Comparison of ENCODE assay signal across 8 mouse cellular contexts in genomic region chr7:144938661-144939343, GRCm38 (mm10). TPM values are rescaled to one million over a fixed set of nuclear protein-coding genes. Genes with fewer than 3 reads are reported as not detected.
A peak's percentile ranks its signal among the peaks of the same experiment; 100 is the strongest.
DNase-seq lines count a peak whose midpoint lies in the region; ATAC-seq lines count a peak whose summit lies in the region.

No protein-coding gene starts in this region.

- WGBS in heart, embryonic 12.5 days: under 1% methylated on average over 32 of the region's 32 CpGs
- WGBS in midbrain, embryonic 16.5 days: under 1% methylated on average over 32 of the region's 32 CpGs

- peak overlapping the region; percentile 67 for H3K4me3 ChIP-seq in heart, embryonic 12.5 days
- peak overlapping the region; percentile 48 for H3K4me3 ChIP-seq in midbrain, embryonic 16.5 days (ENCODE audit: low read depth, low read length)

- H3K36me3 ChIP-seq in heart, embryonic 12.5 days: peaks cover 35% of the 10 kb centered on the region
- H3K36me3 ChIP-seq in midbrain, embryonic 16.5 days (ENCODE audit: control insufficient read depth, insufficient read depth, low read length): no peaks in the 10 kb centered on the region

- H3K4me1 ChIP-seq in heart, embryonic 12.5 days (replicated peaks): peaks cover 42% of the 10 kb centered on the region
- H3K4me1 ChIP-seq in midbrain, embryonic 16.5 days (ENCODE audit: control insufficient read depth, insufficient read depth, low read length): peaks cover 56% of the 10 kb centered on the region

- H3K27me3 ChIP-seq in heart, embryonic 12.5 days (replicated peaks): no peaks in the 10 kb centered on the region
- peaks cover 42% of the 10 kb centered on the region for H3K27me3 ChIP-seq in midbrain, embryonic 16.5 days (ENCODE audit: control insufficient read depth, insufficient read depth, low read depth, low read length)

- no peaks in the 10 kb centered on the region for H3K9me3 ChIP-seq in heart, embryonic 12.5 days (replicated peaks)
- no peaks in the 10 kb centered on the region for H3K9me3 ChIP-seq in midbrain, embryonic 16.5 days (replicated peaks; ENCODE audit: control insufficient read depth, low read length, poor library complexity, severe bottlenecking)

- DNase-seq in cerebellum, adult 9-10 months: peak; percentile 25
- DNase-seq in cerebellum, adult 18-20 months: no peak
- peak; percentile 62 for DNase-seq in Muller cell, postnatal 12 days (ENCODE audit: inconsistent ontology term)
- DNase-seq in kidney, postnatal 14 days: peak; percentile 22
- DNase-seq in T-cell, adult 2 months (ENCODE audit: low spot score): no peak
- DNase-seq in frontal cortex, postnatal 25 days (ENCODE audit: low spot score in 2 of 2): no peak

- H3K9ac ChIP-seq in heart, embryonic 12.5 days: peak overlapping the region; percentile 88
- peak overlapping the region; percentile 66 for H3K9ac ChIP-seq in midbrain, embryonic 16.5 days (ENCODE audit: low read depth, low read length)

- H3K27ac ChIP-seq in heart, embryonic 12.5 days (ENCODE audit: poor library complexity, severe bottlenecking): peak overlapping the region; percentile 95
- H3K27ac ChIP-seq in midbrain, embryonic 16.5 days (ENCODE audit: low read length): no peak overlapping the region

- H3K4me2 ChIP-seq in heart, embryonic 12.5 days: peak overlapping the region; percentile 96
- peak overlapping the region; percentile 96 for H3K4me2 ChIP-seq in midbrain, embryonic 16.5 days (ENCODE audit: low read length)

- no peak for ATAC-seq in heart, embryonic 12.5 days (ENCODE audit: insufficient number of reproducible peaks, low FRiP score)
- no peak for ATAC-seq in midbrain, embryonic 16.5 days

RNA-seq across cellular contexts. Expression of gene Ccnd1, which starts 0.9 kb away (rescaled TPM):
- 81.2 and 89.9 TPM in 2 replicates for polyA plus RNA-seq in heart, embryonic 12.5 days (2016; fragmentation: Nextera tagmentation; extraction: Ambion mirVana)
- 21.5 and 31.5 TPM in 2 replicates for polyA plus RNA-seq in midbrain, embryonic 16.5 days (2015; fragmentation: Nextera tagmentation; extraction: Ambion mirVana)

RNA-seq across cellular contexts. Expression of gene LTO1, which starts 23.9 kb away (rescaled TPM):
- 20.1 and 21.4 TPM in 2 replicates for polyA plus RNA-seq in heart, embryonic 12.5 days (2016; fragmentation: Nextera tagmentation; extraction: Ambion mirVana)
- 31.1 and 36.0 TPM in 2 replicates for polyA plus RNA-seq in midbrain, embryonic 16.5 days (2015; fragmentation: Nextera tagmentation; extraction: Ambion mirVana)

RNA-seq across cellular contexts. Expression of gene Fgf15, which starts 42.5 kb away (rescaled TPM):
- polyA plus RNA-seq in heart, embryonic 12.5 days (2016; fragmentation: Nextera tagmentation; extraction: Ambion mirVana): 0.10 TPM in 1 of 2 replicates, not detected in the other
- 19.0 and 35.9 TPM in 2 replicates for polyA plus RNA-seq in midbrain, embryonic 16.5 days (2015; fragmentation: Nextera tagmentation; extraction: Ambion mirVana)

Comparison
In these comparisons a context has a peak if more than half of its experiments do, and no peak if none do; other contexts are left out.
1. DNase-seq: peak in cerebellum, adult 9-10 months (single experiment), Muller cell, postnatal 12 days (single experiment) and kidney, postnatal 14 days (single experiment); none in cerebellum, adult 18-20 months (0 of 2), T-cell, adult 2 months (single experiment) and frontal cortex, postnatal 25 days (0 of 2).
2. RNA of gene Fgf15, which starts 42.5 kb away (polyA plus RNA-seq): 19.0 to 35.9 TPM in midbrain, embryonic 16.5 days; 0.10 TPM in heart, embryonic 12.5 days; every median in the first group is over 10 times any median in the second.